Mouse (Mus musculus): Measurements from ENCODE around the gene Phactr2.

The Phactr2 gene

DNA sequence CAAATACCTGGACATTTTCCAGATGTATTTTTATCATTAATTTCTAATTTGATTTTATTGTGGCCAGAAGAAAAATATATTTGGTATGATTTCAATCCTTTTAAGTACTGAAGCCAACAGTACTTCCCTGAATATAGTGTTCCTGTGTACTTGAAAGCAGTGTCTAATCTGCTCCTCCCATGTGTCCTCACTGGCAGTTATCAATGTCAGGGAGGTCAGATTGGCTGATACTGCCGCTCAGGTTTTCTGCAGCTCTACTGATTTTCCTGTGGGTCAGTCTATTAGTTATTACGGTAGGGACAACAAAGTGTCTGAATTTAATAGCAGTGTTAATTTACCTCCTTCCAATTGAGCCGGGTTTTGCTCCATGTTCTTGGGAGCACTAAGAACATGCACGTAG lies 312.2 kb downstream of the Phactr2 start:
- 86% methylated on average over 4 of the region's 4 CpGs for WGBS

DNA sequence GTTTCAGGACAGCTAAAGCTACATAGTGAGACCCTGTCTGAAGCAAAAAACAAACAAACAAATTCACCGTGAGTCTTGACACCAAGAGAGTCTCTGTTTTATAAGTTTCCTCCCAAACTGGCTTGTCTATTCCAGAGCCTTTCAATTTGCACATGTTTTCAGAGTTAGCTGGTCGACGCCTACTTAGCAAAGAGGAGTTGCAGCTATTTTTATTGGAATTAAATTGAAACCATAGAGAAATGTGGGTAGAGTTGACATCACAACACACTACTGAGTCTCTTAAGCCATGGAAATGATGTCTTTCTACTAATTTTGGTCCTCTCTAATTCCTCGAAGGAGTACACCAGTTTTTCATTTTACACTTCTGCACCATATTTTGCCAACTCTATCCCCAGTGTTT lies 313.3 kb downstream of the Phactr2 start:
- WGBS: 62% methylated on average over 4 of the region's 4 CpGs
